Mouse (Mus musculus): ENCODE data around the gene Inpp5e. TPM values are rescaled to one million over a fixed set of nuclear protein-coding genes. Genes with fewer than 3 reads are reported as not detected.
A peak's percentile ranks its signal among the peaks of the same experiment; 100 is the strongest.

The Inpp5e gene
- total RNA-seq (2021) = 10 to 100 TPM; 32.3 to 35.8 TPM
- long read RNA-seq, experiment 1, full-length matches to known transcripts = 9 of 23 reads
- long read RNA-seq, experiment 1, partial matches to known transcripts = 1 of 23 reads
- long read RNA-seq, experiment 1, other reads (novel, unspliced or antisense) = 13 of 23 reads
- long read RNA-seq, experiment 2, full-length matches to known transcripts = 12 of 30 reads
- long read RNA-seq, experiment 2, partial matches to known transcripts = 6 of 30 reads
- long read RNA-seq, experiment 2, other reads (novel, unspliced or antisense) = 12 of 30 reads

DNA sequence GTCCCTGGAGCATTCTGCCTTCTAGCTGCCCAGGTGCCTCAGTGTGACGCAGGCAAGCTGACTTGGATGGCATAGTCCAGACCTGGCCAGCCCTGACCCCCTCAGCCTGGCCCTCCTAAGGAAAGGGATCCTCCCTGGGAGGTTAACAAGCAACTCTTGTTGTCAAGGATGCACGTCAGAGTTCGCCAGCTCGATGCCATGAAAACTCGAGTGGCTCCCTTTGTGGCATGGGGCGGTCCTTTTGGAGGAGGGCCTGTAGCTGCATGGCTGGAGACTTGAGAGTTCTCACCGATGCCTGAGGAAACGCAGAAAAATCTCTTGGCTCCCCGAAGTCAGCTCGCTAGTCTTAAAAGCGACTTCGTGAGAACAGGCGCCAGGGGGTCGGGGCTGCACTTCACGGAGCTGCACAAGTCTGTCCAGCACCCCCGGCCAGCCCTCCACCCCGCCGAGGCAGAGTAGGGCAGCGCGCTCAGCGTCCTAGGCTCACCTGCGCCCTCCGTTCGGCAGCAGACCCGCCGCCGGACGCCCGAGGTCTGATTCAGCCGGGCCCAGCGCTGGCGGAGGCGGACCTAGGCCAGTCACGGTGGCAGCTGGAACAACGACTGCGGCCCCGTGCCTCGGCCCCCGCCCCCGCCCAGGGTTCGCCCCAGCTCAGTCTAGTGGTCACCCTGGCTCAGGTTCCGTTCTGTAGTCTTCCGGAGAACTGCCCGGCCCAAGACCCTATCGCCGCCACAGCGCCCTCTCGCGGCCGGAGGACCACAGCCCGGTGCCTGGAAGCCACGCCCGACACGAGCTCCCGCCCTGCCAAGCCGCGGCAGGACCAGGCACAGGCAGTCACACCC is at the start of gene Inpp5e:
Gene Inpp5e, minus strand, starts transcription at position 689 of the 842 bp plus-strand sequence.
- peak; percentile 99 for DNase-seq (ENCODE audit: low spot score in 2 of 2)

DNA sequence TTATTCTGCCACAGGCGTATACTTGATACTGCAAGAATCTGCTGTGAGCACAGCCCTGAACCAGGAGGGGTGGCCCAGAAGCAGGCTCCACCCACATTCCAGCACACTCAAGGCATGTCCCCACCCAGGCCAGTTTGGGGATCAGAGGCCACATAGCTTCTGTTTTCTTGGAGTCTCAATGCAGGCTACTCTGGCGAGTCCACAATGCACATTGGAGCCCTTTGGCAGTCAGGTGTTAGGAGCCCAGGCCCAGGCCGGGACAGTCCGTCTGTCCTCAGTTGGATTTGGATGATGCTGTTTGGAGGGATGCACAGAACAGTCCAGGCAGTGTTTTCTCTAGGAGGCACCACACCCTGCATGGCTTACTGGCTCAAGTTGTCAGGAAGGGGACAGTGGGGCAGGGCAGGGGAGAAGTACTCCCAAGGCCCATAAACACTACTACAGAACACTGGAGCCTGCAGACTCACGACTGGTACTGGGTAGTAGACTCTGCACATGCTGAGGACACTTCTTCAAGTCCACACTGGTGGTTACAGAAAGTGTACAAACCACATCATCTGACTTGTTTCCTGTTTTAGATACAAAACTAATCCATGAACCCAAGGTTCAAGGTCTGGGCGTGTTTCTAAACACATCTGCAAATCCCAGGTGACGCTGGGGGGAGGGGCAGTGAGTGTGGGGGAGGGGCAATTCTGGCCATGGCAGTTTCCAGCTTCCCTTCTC is 49.6 kb upstream of the Inpp5e start:
- DNase-seq (ENCODE audit: low spot score in 2 of 2) = no peak

DNA sequence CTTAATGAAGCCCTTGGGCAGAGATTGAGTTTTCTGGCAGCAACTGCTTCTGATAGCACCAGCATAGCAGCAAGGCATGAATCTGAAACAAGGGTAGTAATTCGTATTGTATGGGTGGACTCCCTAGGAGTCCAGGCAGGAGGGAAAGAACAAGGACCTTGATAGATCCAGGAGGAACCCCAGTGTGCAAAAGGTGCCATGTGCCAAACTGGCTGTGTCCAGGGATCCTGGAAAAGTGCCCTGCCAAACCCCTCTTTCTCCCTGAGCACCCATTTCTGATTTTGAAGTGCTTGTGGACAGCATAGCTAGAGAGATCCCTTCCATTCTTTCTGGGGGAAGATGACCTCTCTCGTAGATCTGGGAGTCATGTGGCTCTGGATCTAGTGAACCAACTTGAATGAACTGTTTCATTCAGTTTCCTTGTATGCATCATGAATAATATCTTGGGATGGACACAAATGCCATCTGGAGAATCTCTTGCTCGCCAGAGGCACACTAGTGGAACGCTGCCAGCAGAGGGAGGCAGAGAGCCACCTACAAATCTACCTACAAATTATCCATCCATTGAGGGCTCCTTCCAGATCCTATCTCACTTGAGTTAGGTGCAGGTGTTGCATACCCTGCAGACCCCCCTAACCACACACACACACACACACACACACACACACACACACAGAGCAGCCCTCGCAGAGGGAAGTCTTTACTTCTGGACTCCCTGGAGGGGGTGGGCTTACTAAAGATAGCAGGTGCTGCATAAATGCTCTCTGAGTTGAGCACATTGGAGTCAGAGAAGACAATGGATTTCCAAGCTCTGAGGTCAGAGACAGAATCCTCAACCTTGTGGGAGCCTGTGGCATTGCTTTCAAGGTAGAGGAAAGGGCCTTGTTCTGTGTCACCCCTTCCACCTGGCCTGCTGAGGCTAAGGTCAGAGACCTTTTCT is 40.4 kb upstream of the Inpp5e start:
- peak; percentile 48 to 56 for DNase-seq (ENCODE audit: low spot score in 2 of 2)

DNA sequence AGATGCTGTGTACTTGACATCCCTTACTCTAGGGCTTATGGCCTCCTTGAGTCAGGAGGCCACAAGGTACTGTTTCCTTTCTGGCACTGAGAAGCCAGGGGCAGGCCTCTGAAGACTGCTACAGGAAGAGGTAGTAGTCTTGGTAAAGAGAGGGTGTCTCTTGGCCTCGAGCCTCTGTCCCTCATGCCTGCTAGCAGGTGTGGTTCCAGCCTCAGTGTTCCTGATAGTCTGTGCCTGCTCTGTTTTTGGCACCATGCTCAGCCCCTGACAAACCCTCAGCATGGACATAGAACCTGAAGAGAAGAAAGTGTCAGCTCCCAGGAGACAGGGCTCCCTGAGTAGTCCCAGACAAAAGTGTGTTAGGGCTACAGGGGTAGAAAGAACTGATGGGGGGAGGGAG is 38.4 kb upstream of the Inpp5e start:
- DNase-seq (ENCODE audit: low spot score in 2 of 2) = no peak

DNA sequence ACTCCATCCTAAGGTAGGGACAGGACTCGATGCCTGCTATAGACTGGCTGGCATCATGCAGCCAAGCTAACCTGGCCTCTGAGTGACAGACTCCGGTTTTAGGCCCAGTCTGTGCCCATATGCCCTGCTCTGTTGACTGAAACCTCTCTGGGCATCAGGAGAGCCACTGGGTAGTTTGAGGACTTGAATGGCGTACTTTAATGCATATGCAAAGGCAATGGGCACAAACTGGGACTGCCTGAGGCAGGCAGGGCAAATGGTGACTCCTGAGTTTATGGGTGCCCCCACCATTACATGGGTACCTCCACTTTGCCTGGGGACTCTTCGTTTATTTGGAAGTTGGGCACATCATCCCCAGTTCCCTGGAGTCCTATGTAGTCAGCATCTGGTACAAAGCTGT is 37.7 kb upstream of the Inpp5e start:
- DNase-seq (ENCODE audit: low spot score in 2 of 2) = no peak

DNA sequence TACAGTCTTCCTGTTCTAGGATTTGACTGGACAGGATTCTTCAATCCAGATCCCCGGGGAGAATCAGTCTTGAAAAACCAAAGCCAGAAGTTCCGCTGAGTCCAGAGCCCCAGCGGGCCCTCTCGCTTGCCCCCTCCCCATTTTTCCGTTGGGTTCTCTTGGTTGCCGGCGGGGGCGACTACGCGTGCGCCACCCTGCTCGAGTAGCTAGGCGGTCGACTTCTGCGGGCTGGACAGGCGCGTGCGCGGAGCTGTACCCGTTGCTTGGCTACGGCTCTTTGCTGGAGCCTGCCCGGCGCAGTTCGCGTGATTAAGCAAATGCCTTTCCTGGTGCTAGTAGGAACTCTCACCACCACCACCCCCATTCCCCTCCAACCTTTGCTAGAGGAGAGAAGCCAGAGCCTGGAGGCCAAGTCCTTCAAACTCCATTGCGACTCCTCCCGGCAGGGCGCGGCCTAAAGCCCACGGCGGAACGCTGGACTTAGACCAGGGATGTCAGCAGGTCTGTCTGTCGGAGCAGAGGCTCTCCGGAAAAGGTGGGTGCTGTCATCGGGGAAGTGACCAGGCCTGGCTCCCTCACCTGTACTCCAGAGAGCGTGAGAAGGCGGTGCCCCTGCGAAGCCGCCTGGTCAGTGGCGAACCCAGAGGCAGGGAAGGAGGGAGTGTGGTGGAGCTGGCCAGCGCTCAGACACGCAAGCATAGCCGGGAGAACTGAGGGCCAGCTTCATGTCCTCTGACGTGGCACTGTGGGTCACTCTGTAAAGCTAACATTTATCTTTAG is 36.9 kb upstream of the Inpp5e start:
- peak; percentile 77 to 81 for DNase-seq (ENCODE audit: low spot score in 2 of 2)

DNA sequence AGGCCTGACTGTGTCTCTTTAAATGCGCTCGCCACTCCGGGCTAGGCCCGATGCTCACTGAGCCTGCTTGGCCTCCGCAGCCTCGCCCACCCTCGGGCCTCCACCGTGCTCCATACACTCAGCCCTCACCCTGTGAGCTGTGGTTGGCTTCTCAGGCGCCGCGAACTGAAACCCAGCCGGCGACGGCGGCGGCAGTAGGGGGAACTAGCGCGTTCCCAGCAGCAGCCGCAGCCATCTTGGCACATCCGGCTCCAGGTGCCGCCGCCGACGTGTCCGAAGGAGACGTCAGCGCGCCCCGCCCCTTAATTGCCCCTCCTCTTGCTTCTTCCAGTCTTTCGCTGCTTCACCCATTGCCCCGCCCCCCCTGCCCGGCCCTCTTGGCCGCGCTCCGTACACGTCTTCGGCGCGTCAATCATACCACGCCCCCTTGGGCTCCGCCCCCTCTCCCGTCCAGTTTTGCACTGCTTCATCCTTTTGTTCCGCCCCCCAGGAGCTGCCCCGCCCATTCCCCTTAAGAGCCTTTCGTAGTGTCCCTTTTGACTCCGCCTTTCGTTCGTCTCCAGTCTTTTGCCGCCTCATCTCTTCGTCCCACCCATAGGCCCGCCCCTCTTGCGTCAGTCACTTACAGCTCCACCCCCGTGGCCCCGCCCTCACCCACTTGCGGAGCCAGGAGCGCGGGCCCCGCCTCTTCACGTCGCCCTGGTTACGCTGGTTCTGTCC is 36.1 kb upstream of the Inpp5e start, which contains the start of gene Sec16a:
Gene Sec16a, minus strand, starts transcription at position 271 of the 720 bp plus-strand sequence.
- DNase-seq (ENCODE audit: low spot score in 2 of 2) = peak; percentile 98 to 100

DNA sequence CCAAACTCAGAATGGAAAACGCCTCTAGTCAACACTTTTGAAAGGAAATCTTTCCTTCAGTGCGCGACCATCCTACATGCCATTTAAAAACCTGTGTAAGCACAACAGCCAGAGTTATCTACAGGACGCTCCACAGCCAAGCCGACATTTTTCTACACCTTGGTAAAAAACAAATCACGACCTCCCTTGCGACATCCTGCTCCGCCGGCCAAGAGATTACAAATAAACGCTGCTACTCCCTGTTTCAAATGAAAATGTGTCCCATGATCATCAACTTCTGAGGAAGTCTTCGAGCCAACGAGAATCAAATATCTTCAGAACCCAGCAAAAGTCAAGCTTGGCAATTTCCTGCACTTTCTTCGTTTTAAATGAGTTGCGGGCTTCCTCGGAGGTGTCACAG is 35.4 kb upstream of the Inpp5e start:
- no peak for DNase-seq (ENCODE audit: low spot score in 2 of 2)

DNA sequence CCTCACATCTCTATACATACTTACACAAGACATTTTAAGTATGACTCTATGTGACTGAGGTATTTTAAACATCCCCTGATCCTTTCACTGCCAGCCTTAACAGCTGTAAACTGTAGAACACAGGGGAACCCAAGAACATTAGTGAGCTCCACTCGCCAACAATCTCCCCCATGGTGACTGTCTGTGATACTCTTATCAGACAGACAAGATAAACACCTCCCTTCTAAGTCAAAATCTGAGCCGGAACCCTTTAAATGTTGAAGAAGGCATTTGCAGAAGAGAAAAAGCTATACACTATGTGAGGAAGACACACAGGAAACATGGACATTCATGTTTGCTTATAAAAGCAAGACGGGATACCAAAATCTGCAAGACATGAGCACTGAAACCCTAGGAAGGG is 34.9 kb upstream of the Inpp5e start:
- no peak for DNase-seq (ENCODE audit: low spot score in 2 of 2)

DNA sequence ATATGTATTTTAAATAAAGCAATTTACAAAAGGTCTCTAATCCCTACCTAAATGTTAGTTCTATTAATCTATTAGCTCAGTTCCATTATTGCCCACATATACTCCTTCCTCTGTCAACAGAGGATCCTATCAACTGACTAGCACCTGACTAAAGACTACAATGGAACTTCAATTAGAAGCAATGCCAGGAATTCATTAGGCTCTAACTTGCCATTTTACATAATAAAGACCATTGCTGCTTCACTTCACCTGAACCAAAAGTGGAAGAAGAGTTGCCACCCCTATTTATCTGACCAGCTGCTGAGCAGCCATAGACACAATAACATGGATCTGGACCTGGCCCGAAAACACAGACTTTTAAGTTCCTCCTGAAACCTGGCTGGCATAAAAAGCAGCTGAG is 33.8 kb upstream of the Inpp5e start:
- no peak for DNase-seq (ENCODE audit: low spot score in 2 of 2)

DNA sequence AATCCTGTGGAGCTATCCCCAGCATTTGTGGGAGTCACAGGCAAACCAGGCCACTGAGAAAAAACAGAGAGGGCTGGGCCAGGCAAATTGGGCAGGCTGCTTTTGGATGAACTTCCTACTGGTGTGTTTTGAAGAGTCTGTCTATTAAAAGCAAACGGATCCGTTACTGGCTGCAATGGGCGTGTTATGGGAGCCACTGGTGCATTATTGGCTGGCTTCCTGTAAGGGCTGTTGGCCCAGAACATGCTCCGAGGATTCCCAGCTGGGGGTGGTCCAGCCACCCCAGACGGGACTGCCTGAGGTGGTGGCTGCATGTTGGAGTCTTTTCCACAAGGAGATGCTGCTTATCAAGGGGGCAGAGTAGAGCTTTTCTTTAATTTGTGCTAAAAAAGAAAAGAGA is 32.7 kb upstream of the Inpp5e start:
- no peak for DNase-seq (ENCODE audit: low spot score in 2 of 2)

DNA sequence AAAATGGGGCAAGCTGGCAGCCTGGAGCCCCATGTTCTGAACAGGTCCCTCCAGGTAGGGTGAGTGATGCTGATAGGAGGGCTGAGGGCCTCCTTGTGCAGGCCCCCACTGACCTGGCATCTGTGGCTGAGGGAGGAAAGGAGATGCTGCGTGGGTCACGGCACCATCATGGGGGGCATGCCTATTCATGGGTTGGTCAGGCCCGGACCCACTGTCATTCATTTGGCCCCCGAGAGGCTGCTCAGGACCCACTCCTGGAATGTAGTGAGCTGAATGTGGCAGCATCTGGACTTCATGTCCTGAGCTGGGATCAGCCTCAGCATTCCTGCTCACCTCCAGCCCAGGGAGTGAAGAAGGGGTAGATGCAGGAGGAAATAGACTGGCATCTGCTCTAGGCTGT is 32.3 kb upstream of the Inpp5e start:
- no peak for DNase-seq (ENCODE audit: low spot score in 2 of 2)

DNA sequence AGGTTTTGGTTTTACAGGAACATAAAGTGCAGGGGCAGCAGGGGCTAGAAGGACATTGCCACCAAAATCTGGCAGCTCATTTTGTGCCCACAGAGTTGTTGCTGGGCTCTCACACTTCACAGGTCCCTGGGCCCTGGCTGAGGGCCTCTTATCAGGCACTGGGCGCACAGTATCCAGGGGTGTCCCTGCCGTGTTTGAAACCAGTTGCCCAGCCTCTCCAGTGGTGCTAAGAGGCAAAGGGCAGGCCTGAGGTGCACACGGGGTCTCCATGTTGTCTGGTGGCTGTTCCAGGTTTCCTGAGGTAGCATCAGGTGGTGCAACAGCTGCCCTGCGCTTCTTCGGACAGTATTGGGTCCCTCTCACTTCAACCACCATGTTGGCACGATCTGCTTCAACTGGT is 30.7 kb upstream of the Inpp5e start:
- DNase-seq (ENCODE audit: low spot score in 2 of 2) = no peak

DNA sequence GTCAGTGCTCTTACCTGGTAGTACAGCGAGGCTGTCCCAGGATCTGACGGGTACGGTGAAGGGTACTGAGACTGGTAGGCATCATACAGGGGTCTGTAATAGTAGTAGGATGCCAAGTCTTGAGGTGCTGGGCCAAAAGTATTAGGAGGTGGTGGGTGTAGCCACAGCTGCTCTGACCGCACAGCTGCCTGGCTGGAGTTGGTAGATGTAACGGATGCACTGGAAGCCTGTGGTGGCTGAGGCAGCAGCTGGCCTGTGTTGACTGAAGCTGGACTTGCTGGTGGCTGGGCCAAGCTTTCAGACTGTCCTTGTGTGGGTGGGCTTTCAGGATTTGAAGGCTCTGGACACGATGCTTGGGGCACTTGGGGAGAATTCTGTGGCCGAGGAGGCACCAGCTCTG is 29.4 kb upstream of the Inpp5e start:
- no peak for DNase-seq (ENCODE audit: low spot score in 2 of 2)

DNA sequence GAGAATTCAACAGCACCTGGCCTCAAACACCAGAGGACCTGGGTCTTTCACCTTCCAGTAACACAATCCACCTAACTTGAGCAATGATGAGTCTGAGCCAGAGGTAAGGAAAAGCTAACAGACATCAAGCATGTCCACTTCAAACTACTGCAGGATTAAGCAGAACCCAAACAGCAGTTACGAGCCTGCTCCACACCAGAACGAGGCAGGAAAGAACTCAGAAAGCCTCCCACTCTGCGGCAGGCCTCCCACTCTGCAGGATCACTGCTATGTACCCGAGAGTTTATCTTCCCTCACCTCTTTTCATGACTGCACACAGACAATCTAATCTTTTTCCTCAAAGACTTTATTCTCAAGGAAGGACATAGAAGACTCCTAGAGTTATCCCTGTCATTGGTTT is 28.2 kb upstream of the Inpp5e start:
- no peak for DNase-seq (ENCODE audit: low spot score in 2 of 2)

DNA sequence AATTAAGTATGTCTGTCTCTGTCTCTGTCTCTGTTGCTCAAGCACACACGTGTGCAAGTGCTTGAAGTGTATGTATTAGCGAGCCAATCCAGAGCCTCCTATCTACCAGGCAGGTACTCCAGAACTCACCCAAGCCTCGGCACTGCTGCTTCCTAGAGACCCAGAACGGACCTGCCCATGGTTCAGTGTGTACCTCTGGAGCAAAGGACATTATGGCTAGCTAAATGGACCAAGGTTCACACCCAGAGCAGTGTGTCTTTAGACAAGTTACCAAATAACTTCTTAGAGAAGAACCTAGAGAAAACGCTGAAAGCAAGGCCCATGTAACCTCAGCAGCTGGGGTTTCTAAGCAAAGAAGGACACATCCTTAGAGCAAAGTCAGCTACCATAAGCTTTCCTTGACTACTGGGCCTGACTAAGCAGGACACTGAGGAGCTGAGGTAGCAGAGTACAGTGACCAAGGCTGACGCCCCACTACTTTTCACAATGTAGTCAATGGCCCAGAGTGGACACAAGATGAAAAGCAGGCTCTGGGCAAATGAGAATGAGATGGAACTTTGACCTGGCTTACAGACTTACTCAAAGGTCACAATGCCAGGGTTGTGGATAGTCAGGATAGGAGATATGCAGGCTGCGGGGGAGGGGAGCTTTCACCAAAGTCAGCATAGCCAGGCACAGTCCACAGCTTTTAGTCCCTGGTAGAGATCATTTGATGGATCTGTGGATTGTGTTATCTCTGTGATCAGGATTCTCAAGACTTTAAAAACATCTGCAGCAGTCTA is 26.0 kb upstream of the Inpp5e start:
- no peak for DNase-seq (ENCODE audit: low spot score in 2 of 2)

DNA sequence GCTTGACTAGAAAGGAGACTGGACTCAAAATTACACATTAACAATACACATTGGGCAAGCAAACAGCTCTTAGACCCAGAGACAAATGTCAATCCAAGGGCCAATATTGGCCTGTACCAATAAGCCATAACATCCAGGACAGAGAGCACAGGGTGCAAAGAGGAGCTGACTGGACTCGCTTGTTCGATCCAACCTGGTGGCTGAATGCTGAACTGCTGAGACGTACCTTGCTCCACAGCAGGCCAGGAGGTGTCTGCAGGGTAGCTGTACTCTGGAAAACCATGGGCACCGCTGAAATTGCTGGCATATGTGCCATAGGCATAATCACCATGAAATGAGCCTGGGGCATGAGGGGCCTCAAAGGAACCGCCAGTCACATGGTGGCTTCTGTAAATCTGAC is 20.8 kb upstream of the Inpp5e start:
- no peak for DNase-seq (ENCODE audit: low spot score in 2 of 2)

DNA sequence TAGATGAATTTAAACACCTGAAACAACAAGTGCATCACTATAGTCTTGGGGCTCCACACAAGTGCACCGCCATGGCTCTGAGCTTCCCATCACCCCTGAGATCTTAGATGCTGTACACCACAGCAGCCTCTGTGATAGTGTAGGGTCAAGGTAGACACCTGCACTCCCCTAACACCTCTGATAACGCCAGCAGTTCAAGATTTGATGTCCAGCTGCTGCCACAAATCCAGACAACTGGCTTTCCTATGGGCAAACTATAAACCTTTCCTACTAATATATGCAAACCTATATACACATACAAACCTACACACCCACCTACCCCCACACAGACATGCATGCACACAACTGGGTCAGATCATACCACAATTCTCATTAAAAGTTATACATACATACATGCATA is 15.5 kb upstream of the Inpp5e start:
- no peak for DNase-seq (ENCODE audit: low spot score in 2 of 2)

DNA sequence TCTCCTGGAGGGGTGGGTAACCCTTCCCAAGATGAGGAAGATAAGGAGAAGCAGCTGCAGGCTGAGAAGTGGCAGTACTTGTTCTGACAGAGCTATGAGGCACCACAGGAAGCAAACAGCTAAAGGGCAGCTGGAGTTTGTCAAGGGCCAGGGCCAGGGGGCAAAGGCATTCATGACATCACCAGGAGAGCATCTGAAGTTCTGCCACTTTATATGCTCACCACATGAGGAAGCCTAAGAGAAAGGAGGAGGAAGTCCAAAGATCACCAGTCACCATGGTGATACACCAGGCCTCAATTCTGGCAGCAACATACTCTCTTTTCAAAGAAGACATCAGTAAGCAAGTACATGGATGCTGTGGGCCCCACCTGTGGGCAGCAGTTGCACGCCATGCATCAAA is 14.1 kb upstream of the Inpp5e start:
- no peak for DNase-seq (ENCODE audit: low spot score in 2 of 2)
